Mouse (Mus musculus) neural tube, embryonic 12.5 days (tissue): ENCODE measurements around the gene Adcy9. TPM values are rescaled to one million over a fixed set of nuclear protein-coding genes. Genes with fewer than 3 reads are reported as not detected.

Experiments used
- ATAC-seq: fragments of 200-750 bp; cut with Nextera tagmentation; 2 replicates; pipeline ENCODE4 v1.8.0; 2017; ENCODE audit warnings: low read depth, mild to moderate bottlenecking, moderate TSS enrichment, moderate library complexity; ENCODE audit not compliant: low FRiP score
- H3K27ac ChIP-seq: fragments of 300-500 bp; sonication (generic); 2 replicates; pipeline ENCODE4 v1.5.1; 2016
- H3K27me3 ChIP-seq: fragments of 300-500 bp; sonication (generic); replicated peaks from 2 replicates; pipeline ENCODE4 v1.6.1; 2016; ENCODE audit warnings: mild to moderate bottlenecking
- H3K36me3 ChIP-seq: fragments of 300-500 bp; sonication (generic); 2 replicates; pipeline ENCODE4 v1.6.1; 2016; ENCODE audit warnings: mild to moderate bottlenecking
- H3K4me1 ChIP-seq: fragments of 300-500 bp; sonication (generic); 2 replicates; pipeline ENCODE4 v1.6.1; 2016
- H3K4me2 ChIP-seq: fragments of 300-500 bp; sonication (generic); replicated peaks from 2 replicates; pipeline ENCODE4 v1.6.1; 2016; ENCODE audit warnings: mild to moderate bottlenecking
- H3K4me3 ChIP-seq: fragments of 300-500 bp; sonication (generic); 2 replicates; pipeline ENCODE4 v1.5.1; 2016
- H3K9ac ChIP-seq: fragments of 300-500 bp; sonication (generic); 2 replicates; pipeline ENCODE4 v1.6.1; 2016; ENCODE audit warnings: mild to moderate bottlenecking
- H3K9me3 ChIP-seq: fragments of 300-500 bp; sonication (generic); 2 replicates; pipeline ENCODE4 v1.6.1; 2016; ENCODE audit warnings: mild to moderate bottlenecking
- WGBS: fragments of 180-500 bp; shearing (Covaris S2); methylation state at CpG from one replicate; pipeline ENCODE4 v1.1.7; 2016; 5-methylcytosine and 5-hydroxymethylcytosine counted together
- polyA plus RNA-seq: library from polyadenylated mRNA; unstranded; fragments of >200 nt; fragmentation: Nextera tagmentation; extraction: Ambion mirVana; gene quantifications from 2 replicates; pipeline ENCODE4 v1.2.1, GENCODE M21; 2016

Gene Adcy9
- polyA plus RNA-seq, 1 experiment from 2014 or later = 3.0 TPM

DNA sequence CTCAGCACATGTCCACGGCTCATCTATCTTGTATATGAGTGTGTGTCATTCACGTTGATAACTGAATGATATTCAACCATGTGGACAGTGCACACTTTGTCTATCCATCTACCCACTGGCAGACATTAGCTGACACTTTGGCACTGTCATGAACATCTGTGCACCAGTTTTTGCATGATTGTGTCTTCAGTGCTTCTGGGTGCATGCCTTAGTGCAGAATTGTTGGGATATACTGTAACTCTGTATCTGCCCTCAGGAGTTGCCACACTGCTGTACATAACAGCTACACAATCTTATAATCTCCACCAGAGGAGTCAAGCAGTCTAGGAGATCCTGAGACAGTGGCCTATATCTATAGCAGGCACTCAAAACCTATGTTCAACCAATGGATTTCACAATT lies 21.5 kb downstream of the Adcy9 start:
- Histone ChIP-seq H3K9ac (no peak overlapping the region), H3K4me1 (no peaks in the 10 kb centered on the region), H3K27me3 (no peaks in the 10 kb centered on the region), H3K9me3 (no peaks in the 10 kb centered on the region), H3K4me2 (no peak overlapping the region), H3K36me3 (no peaks in the 10 kb centered on the region), H3K27ac (no peak overlapping the region), H3K4me3 (no peak overlapping the region)
- ATAC-seq = no peak
- WGBS = 87% methylated on average over 2 of the region's 2 CpGs

GRCm38 (mm10) chr16:4397636-4398035 lies 22.7 kb downstream of the Adcy9 start:
- no peak overlapping the region for H3K9ac ChIP-seq
- H3K27ac ChIP-seq = no peak overlapping the region
- no peak for ATAC-seq
- no peak overlapping the region for H3K4me3 ChIP-seq
- no peaks in the 10 kb centered on the region for H3K9me3 ChIP-seq
- H3K4me1 ChIP-seq = no peaks in the 10 kb centered on the region
- 92% methylated on average over 7 of the region's 7 CpGs for WGBS
- H3K27me3 ChIP-seq = no peaks in the 10 kb centered on the region
- no peak overlapping the region for H3K4me2 ChIP-seq
- no peaks in the 10 kb centered on the region for H3K36me3 ChIP-seq

DNA sequence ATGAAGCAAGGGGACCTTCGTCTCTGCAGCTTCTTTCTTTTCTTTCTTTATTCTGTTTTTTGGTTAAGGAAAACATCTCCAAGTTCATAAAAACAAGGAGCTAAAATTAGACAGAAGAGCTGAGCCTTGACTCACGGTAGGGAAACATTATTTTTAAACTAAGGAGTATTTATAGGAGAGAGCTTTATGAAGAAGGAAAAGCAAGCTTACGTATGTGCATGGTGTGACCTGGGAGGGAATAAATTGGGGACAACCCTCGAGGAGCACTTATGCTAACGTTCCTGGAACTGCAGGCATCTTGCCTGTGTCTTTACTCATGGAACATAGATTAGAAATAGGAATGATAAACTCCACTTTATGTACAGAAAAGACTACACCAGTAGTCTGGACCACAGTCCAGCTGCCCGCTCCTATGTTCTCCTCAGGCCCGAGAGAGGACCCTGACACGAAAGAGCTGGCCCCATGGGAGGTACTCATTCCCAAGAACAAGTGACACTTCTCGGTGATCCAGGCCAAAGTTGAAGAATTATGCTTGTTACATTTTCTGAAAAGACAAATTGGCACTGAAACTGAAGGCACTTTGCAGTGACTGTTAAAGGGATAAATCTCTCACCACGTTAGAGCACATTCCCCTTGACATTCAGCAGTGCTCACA lies 24.5 kb downstream of the Adcy9 start:
- H3K27me3 ChIP-seq = no peaks in the 10 kb centered on the region
- no peaks in the 10 kb centered on the region for H3K36me3 ChIP-seq
- no peak overlapping the region for H3K9ac ChIP-seq
- ATAC-seq = no peak
- H3K4me2 ChIP-seq = no peak overlapping the region
- no peaks in the 10 kb centered on the region for H3K9me3 ChIP-seq
- H3K27ac ChIP-seq = no peak overlapping the region
- H3K4me1 ChIP-seq = no peaks in the 10 kb centered on the region
- WGBS = 76% methylated on average over 10 of the region's 10 CpGs
- no peak overlapping the region for H3K4me3 ChIP-seq

DNA sequence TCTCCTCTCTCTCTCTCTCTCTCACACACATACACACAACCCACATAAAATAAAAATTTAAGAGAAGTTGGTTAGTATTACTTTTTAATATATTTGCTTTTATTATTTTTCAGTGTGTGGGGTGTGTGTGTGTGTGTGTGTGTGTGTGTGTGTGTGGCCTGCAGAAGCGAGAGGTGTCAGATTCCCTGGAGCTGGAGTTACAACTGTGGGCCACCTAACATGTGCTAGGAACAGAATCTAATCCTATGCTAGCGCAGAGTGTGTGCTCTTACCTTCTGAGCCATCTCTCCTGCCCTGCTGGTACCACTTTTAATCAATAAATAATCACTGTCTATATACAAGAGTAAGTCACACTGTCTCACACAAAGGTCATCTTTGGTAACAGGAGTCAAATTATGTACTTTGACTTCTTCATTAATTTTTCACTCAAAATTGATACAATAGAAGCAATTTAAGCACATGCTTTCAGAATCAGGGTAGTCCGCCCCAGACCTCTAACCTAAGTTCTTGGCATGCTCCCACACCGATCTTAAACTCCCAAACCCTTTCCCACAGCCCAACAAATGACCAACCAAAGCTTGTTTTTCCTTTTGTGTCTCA lies 25.2 kb downstream of the Adcy9 start:
- no peak overlapping the region for H3K27ac ChIP-seq
- no peaks in the 10 kb centered on the region for H3K36me3 ChIP-seq
- no peak overlapping the region for H3K4me3 ChIP-seq
- WGBS = 87% methylated on average over 4 of the region's 4 CpGs
- H3K4me1 ChIP-seq = no peaks in the 10 kb centered on the region
- no peak overlapping the region for H3K4me2 ChIP-seq
- no peak overlapping the region for H3K9ac ChIP-seq
- H3K9me3 ChIP-seq = no peaks in the 10 kb centered on the region
- ATAC-seq = no peak
- H3K27me3 ChIP-seq = no peaks in the 10 kb centered on the region

DNA sequence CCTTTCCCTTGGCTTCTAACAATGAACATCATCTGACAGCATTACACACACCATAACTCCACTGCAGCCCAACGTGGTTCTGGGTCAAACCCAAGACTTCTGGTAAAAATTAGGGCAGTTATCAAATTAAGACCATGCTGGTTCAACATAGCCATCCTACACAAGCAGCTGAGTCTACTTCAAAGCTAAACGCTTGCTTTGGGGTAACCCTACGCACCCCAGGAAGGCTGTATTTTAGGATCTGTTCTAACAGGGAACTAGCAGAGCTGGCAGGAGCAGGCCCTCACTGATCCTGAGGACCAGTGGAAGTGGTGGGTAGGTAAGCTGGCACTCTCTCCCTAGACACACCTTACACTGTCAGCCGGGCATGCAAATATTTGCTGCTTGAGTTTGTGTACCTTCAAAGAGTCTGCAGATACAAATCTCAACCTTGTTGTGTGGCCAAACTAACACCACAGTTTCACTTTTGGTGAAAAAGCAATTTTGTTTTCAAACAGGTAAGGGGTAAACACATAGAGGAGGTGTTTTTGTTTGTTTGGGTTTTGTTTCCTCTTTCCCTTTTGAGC lies 36.7 kb downstream of the Adcy9 start:
- no peaks in the 10 kb centered on the region for H3K4me1 ChIP-seq
- no peak overlapping the region for H3K4me3 ChIP-seq
- no peak overlapping the region for H3K27ac ChIP-seq
- H3K36me3 ChIP-seq = no peaks in the 10 kb centered on the region
- 82% methylated on average over 4 of the region's 4 CpGs for WGBS
- ATAC-seq = no peak
- H3K4me2 ChIP-seq = no peak overlapping the region
- H3K9me3 ChIP-seq = no peaks in the 10 kb centered on the region
- no peak overlapping the region for H3K9ac ChIP-seq
- no peaks in the 10 kb centered on the region for H3K27me3 ChIP-seq

- Histone ChIP-seq H3K9me3 (no peaks in the 10 kb centered on the region), H3K4me1 (no peaks in the 10 kb centered on the region), H3K27ac (no peak overlapping the region), H3K9ac (no peak overlapping the region), H3K4me3 (no peak overlapping the region), H3K27me3 (no peaks in the 10 kb centered on the region), H3K36me3 (no peaks in the 10 kb centered on the region), H3K4me2 (no peak overlapping the region)
- no peak for ATAC-seq
- WGBS = 95% methylated on average over 3 of the region's 3 CpGs
These were observed 37.9 kb downstream of the Adcy9 start for GRCm38 (mm10) chr16:4382406-4382805.

DNA sequence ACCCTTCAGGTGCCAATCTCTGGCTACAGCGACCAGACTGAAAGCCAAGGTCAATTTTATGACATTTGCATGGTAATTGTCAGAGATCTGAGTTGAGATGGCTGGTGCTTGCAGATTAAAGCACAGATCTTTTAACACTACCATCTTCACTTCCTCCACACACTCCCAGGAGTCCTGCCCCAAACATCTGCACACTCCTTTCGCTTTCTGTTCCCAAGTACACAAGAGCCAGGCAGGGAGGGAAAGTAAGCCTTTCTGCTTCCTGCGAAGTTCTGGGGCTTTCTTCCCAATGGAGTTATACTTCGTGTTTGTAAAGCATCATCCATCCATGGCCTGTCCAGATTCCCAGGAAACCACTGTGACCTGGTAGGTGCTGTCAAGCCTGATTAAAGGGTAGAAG lies 38.8 kb downstream of the Adcy9 start:
- H3K4me2 ChIP-seq = no peak overlapping the region
- H3K36me3 ChIP-seq = no peaks in the 10 kb centered on the region
- no peak for ATAC-seq
- H3K9me3 ChIP-seq = no peaks in the 10 kb centered on the region
- H3K4me3 ChIP-seq = no peak overlapping the region
- H3K27ac ChIP-seq = no peak overlapping the region
- H3K9ac ChIP-seq = no peak overlapping the region
- no peaks in the 10 kb centered on the region for H3K4me1 ChIP-seq
- H3K27me3 ChIP-seq = no peaks in the 10 kb centered on the region
- 84% methylated on average over 4 of the region's 4 CpGs for WGBS

- ATAC-seq = no peak
- H3K4me3 ChIP-seq = no peak overlapping the region
These were observed 41.5 kb downstream of the Adcy9 start for GRCm38 (mm10) chr16:4378788-4379187.

DNA sequence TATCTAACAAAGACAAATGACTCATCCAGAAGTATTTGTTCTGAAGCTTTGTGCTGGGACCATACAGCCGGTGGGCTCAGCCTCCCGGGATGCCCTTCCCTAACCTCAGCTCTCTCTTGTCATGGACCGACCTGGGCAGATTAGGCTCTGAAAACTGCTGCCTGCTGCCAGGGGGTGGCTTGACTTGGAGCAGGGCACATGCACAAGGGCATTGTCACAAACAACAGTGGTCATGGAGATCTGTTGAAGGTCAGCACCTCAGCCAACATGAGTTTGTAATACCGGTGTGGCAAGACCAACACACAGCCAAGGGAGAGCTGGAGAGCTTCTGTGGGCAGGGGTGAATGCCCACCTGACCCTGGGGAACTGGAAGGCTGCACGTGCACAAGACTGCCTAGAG lies 42.7 kb downstream of the Adcy9 start:
- H3K4me3 ChIP-seq = no peak overlapping the region
- no peaks in the 10 kb centered on the region for H3K4me1 ChIP-seq
- H3K27me3 ChIP-seq = no peaks in the 10 kb centered on the region
- no peak overlapping the region for H3K4me2 ChIP-seq
- WGBS = 84% methylated on average over 5 of the region's 5 CpGs
- H3K36me3 ChIP-seq = no peaks in the 10 kb centered on the region
- H3K27ac ChIP-seq = no peak overlapping the region
- no peaks in the 10 kb centered on the region for H3K9me3 ChIP-seq
- ATAC-seq = no peak
- H3K9ac ChIP-seq = no peak overlapping the region

More at GRCm38 (mm10) chr16:4378788-4379187, 41.5 kb downstream of the Adcy9 start:
- Histone ChIP-seq H3K9me3 (no peaks in the 10 kb centered on the region), H3K4me1 (no peaks in the 10 kb centered on the region), H3K4me2 (no peak overlapping the region), H3K27ac (no peak overlapping the region), H3K9ac (no peak overlapping the region), H3K36me3 (no peaks in the 10 kb centered on the region), H3K27me3 (no peaks in the 10 kb centered on the region)
- 93% methylated on average over 1 of the region's 1 CpGs for WGBS

- no peak for ATAC-seq
- Histone ChIP-seq H3K36me3 (no peaks in the 10 kb centered on the region), H3K4me2 (no peak overlapping the region), H3K4me1 (no peaks in the 10 kb centered on the region), H3K9ac (no peak overlapping the region), H3K27me3 (no peaks in the 10 kb centered on the region), H3K4me3 (no peak overlapping the region), H3K9me3 (no peaks in the 10 kb centered on the region), H3K27ac (no peak overlapping the region)
- 63% methylated on average over 7 of the region's 7 CpGs for WGBS
These were observed 45.4 kb downstream of the Adcy9 start for GRCm38 (mm10) chr16:4374780-4375380.

DNA sequence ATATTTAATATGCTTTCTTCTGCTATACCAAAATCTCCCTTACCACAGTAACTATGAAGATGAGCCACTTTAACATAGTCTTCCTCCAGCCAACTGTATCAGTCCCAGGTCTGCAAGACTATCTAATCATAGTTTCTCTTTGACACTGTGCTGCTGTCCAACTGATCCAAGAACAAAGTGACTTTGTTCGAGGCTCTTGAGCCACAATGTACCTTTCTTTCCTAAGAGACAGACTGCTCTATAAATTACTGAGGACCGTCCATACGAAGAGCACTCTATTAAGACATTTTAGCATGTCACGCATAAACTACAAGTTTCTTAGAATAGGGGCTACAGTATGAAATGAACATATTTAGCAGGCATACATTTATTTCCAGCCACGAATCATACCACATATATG lies 46.0 kb downstream of the Adcy9 start:
- no peaks in the 10 kb centered on the region for H3K27me3 ChIP-seq
- no peak overlapping the region for H3K9ac ChIP-seq
- no peak overlapping the region for H3K4me3 ChIP-seq
- no peak overlapping the region for H3K27ac ChIP-seq
- ATAC-seq = no peak
- H3K36me3 ChIP-seq = no peaks in the 10 kb centered on the region
- H3K9me3 ChIP-seq = no peaks in the 10 kb centered on the region
- H3K4me2 ChIP-seq = no peak overlapping the region
- H3K4me1 ChIP-seq = no peaks in the 10 kb centered on the region
- 68% methylated on average over 5 of the region's 5 CpGs for WGBS

DNA sequence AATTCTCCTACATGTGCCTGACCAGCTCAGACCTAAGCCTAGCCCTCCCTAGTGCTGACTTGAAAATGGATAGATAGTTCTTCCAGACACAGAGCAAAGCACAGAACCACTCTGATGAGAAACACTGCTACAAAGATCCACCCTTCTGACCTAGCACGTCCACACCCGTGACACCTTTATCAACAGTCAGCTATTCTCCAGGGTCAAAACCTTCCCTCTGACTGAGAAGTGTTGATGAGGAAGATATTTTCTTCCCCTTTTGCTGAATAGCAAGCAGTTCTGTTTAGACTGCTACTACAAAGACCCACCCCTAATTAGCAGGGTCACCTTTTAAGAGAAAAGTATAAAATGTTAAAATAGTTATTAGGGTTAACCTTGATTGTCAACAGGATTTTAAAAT lies 49.3 kb downstream of the Adcy9 start:
- H3K27ac ChIP-seq = no peak overlapping the region
- no peak for ATAC-seq
- no peak overlapping the region for H3K4me3 ChIP-seq
- 90% methylated on average over 2 of the region's 2 CpGs for WGBS
- H3K27me3 ChIP-seq = no peaks in the 10 kb centered on the region
- 0 out of 2 replicates have a peak, but pooled peaks cover 3% of the 10 kb centered on the region for H3K4me1 ChIP-seq
- no peaks in the 10 kb centered on the region for H3K9me3 ChIP-seq
- H3K4me2 ChIP-seq = no peak overlapping the region
- no peaks in the 10 kb centered on the region for H3K36me3 ChIP-seq
- no peak overlapping the region for H3K9ac ChIP-seq
